Mouse (Mus musculus): Measurements from ENCODE around the gene Snw1. TPM values are rescaled to one million over a fixed set of nuclear protein-coding genes. Genes with fewer than 3 reads are reported as not detected.

Snw1 gene
- polyA plus RNA-seq, 1 experiment, result 13.6 TPM

DNA sequence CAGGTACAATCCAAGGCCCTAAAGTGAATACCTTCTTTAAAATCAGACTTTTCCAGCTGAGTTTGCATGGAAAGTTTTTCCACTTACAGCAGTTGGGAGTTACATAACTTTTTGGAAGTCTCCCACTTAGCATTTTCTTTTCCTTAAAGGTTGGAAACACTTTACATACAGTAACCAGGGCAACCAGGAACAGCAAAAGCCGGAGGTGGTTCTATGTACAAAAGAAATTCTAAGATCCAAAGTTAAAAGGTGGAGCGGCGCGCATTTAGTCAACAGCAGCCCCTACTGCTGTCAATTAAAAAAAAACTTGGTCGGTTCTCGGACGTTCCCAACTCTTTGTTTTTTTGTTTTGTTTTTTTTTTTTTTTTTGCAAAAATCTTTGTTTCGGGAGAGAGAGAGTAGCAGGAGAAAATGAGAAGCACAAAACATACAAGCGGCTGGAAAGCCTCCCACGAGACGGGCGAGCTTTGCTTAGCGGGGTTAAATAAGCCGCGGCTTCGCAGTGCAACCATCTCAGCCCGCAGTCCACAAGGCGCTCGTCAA, 582 bp downstream of the Snw1 start:
- no peaks in the 10 kb centered on the region for H3K27me3 ChIP-seq (replicated peaks; ENCODE audit: control insufficient read depth, insufficient read depth, low read length)
- peak overlapping the region; percentile 89 for H3K4me3 ChIP-seq (ENCODE audit: insufficient read depth, low read depth, low read length)
- TF ChIP-seq POLR2A (IDR thresholded peaks at IDR 0.05; ENCODE audit: low read depth, low read length), result no peak
- no peak for TF ChIP-seq CTCF (conservative IDR thresholded peaks at IDR 0.05; ENCODE audit: insufficient read depth, insufficient read length, low read depth, low read length)
- peak overlapping the region; percentile 96 for H3K27ac ChIP-seq (ENCODE audit: insufficient read depth, low read depth, low read length)
- DNase-seq, result peak; percentile 49
- peaks cover 9% of the 10 kb centered on the region for H3K4me1 ChIP-seq (ENCODE audit: control insufficient read depth, insufficient read depth, low read length)
- H3K36me3 ChIP-seq (ENCODE audit: control insufficient read depth, insufficient read depth, low read length), result peaks cover 6% of the 10 kb centered on the region; the same call in 1 of the 2 replicates
- WGBS, result under 1% methylated on average over 19 of the region's 19 CpGs

DNA sequence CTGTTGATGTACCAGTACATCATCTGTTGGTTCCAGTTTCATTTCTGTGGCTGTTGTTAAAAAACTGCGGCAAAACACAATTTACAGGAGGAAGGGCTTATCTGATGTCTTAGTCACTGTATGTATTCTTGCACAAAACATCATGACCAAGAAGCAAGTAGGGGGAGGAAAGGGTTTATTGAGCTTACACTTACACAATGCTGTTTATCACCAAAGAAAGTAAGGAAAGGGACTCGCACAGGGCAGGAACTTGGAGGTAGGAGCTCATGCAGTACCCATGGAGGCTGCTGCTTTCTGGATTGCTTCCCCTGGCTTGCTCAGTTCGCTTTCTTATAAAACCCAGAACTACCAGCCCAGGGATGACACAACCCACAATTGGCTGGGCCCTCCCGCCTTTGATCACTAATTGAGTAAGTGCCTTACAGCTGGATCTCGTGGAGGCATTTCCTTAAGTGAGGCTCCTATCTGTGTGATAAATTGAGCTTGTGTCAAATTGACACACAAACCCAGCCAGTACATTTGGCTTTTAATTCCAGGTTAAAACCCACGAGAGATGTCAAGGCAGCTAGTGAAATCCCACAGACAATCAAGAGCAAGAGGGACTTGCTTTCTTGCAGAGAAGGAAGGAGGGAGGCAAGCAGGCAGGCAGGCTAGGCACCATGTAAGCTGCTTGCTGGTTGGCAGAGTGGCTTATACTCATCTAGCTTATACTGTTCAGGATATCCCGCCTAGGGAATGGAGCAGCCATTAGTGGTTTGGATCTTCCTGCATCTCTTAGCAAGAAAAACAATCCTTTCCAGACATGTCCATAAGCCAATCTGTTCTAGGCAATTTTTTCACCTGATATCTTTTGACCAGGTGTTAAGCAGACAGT, 1.6 kb downstream of the Snw1 start:
- H3K4me3 ChIP-seq (ENCODE audit: insufficient read depth, low read depth, low read length), result peak overlapping the region; percentile 28; the same call in 1 of the 2 replicates

DNA sequence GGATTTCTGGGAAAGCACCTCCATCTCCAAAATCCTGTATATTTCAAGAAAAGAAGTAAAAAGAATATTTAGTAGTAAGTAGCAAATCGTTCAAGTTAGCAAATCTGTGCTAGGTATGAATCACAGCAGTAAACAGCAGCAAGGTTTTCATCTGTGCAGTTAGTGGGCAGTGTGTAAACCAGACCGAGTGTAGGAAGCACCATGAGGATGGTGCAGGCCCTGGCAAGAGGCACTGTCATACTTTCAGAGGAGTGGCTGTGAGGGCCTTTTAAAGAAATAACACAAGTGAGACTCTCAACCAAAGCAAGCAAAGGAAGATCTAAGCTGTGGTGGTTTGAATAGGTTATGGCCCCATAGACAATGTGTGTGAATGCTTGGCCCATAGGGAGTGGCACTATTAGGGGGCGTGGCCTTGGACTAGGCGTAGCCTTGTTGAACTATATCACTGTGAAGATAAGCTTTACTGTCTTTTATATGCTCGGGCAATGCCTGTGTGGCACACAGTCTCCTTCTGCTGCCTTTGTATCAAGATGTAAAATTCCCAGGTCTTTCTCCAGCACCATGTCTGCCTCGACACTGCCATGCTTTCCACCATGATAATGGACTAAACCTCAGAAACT, 7.3 kb downstream of the Snw1 start:
- no peak for TF ChIP-seq CTCF (conservative IDR thresholded peaks at IDR 0.05; ENCODE audit: insufficient read depth, insufficient read length, low read depth, low read length)
- TF ChIP-seq POLR2A (IDR thresholded peaks at IDR 0.05; ENCODE audit: low read depth, low read length), result no peak
- 89% methylated on average over 6 of the region's 6 CpGs for WGBS
- peaks cover 28% of the 10 kb centered on the region for H3K36me3 ChIP-seq (ENCODE audit: control insufficient read depth, insufficient read depth, low read length)

More for the DNA sequence above, 1.6 kb downstream of the Snw1 start:
- DNase-seq, result no peak
- TF ChIP-seq POLR2A (IDR thresholded peaks at IDR 0.05; ENCODE audit: low read depth, low read length) (no peak), CTCF (conservative IDR thresholded peaks at IDR 0.05; ENCODE audit: insufficient read depth, insufficient read length, low read depth, low read length) (no peak)
- Histone ChIP-seq H3K4me1 (ENCODE audit: control insufficient read depth, insufficient read depth, low read length) (peaks cover 9% of the 10 kb centered on the region), H3K27me3 (replicated peaks; ENCODE audit: control insufficient read depth, insufficient read depth, low read length) (no peaks in the 10 kb centered on the region), H3K27ac (ENCODE audit: insufficient read depth, low read depth, low read length) (peak overlapping the region; percentile 38; the same call in 1 of the 2 replicates), H3K36me3 (ENCODE audit: control insufficient read depth, insufficient read depth, low read length) (peaks cover 6% of the 10 kb centered on the region; the same call in 1 of the 2 replicates)
- WGBS, result 62% methylated on average over 7 of the region's 7 CpGs

DNA sequence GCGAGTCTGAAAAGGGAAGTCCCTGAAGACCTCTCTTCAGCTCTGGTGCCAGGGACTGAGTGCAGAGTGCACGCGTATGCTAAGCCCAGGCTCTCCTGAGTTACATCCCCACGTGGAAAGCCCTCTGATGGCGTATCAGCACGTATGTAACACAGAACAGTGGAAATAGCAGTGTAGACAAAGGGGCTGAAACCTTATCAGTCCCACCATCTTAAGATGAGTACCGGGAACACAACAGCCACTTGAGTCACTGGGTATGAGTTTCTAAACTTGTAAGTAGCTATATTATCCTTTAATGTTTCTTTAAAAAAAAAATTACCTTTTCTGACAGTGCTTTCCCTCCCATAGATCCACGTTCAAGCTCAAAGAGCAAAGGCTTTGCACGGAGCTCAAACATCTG, 22.6 kb downstream of the Snw1 start:
- TF ChIP-seq CTCF (conservative IDR thresholded peaks at IDR 0.05; ENCODE audit: insufficient read depth, insufficient read length, low read depth, low read length), result no peak
- TF ChIP-seq POLR2A (IDR thresholded peaks at IDR 0.05; ENCODE audit: low read depth, low read length), result no peak
- no peak overlapping the region for H3K27ac ChIP-seq (ENCODE audit: insufficient read depth, low read depth, low read length)
- peaks cover 11% of the 10 kb centered on the region for H3K36me3 ChIP-seq (ENCODE audit: control insufficient read depth, insufficient read depth, low read length)
- H3K4me1 ChIP-seq (ENCODE audit: control insufficient read depth, insufficient read depth, low read length), result peaks cover 4% of the 10 kb centered on the region
- WGBS, result 88% methylated on average over 9 of the region's 9 CpGs
- H3K27me3 ChIP-seq (replicated peaks; ENCODE audit: control insufficient read depth, insufficient read depth, low read length), result no peaks in the 10 kb centered on the region
- no peak overlapping the region for H3K4me3 ChIP-seq (ENCODE audit: insufficient read depth, low read depth, low read length)
- no peak for DNase-seq

More for the DNA sequence above, 7.3 kb downstream of the Snw1 start:
- Histone ChIP-seq H3K27me3 (replicated peaks; ENCODE audit: control insufficient read depth, insufficient read depth, low read length) (no peaks in the 10 kb centered on the region), H3K27ac (ENCODE audit: insufficient read depth, low read depth, low read length) (no peak overlapping the region), H3K4me1 (ENCODE audit: control insufficient read depth, insufficient read depth, low read length) (no peaks in the 10 kb centered on the region; the same call in 1 of the 2 replicates), H3K4me3 (ENCODE audit: insufficient read depth, low read depth, low read length) (no peak overlapping the region)
- DNase-seq, result no peak

DNA sequence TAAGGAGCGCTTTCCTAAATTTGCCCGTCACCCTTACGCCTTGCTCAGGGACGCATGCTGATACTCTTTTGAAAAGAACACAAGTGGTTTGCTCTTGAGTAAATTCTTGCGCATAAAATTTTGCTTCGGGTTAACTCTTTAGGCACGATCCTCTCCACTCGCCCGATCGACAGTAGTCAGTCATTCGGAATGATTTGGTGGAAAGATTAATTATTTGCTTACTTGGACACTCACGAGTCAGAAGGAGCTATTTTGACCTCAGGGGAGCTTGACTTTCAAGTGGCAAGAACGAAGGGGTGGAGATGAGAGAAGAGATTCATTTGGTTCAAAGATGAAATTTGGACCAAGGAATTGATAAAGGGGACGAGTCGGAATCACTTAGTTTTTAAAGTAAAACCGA, 27.9 kb downstream of the Snw1 start:
- H3K36me3 ChIP-seq (ENCODE audit: control insufficient read depth, insufficient read depth, low read length), result peaks cover 1% of the 10 kb centered on the region; the same call in 1 of the 2 replicates
- no peaks in the 10 kb centered on the region for H3K27me3 ChIP-seq (replicated peaks; ENCODE audit: control insufficient read depth, insufficient read depth, low read length)
- TF ChIP-seq POLR2A (IDR thresholded peaks at IDR 0.05; ENCODE audit: low read depth, low read length) (no peak), CTCF (conservative IDR thresholded peaks at IDR 0.05; ENCODE audit: insufficient read depth, insufficient read length, low read depth, low read length) (no peak)
- peak; percentile 64 for DNase-seq
- 2% methylated on average over 16 of the region's 16 CpGs for WGBS
- peaks cover 6% of the 10 kb centered on the region for H3K4me1 ChIP-seq (ENCODE audit: control insufficient read depth, insufficient read depth, low read length)
- 0 out of 2 replicates have a peak overlapping the region, but pooled peaks have one; percentile 50 for H3K27ac ChIP-seq (ENCODE audit: insufficient read depth, low read depth, low read length)
- H3K4me3 ChIP-seq (ENCODE audit: insufficient read depth, low read depth, low read length), result peak overlapping the region; percentile 99

DNA sequence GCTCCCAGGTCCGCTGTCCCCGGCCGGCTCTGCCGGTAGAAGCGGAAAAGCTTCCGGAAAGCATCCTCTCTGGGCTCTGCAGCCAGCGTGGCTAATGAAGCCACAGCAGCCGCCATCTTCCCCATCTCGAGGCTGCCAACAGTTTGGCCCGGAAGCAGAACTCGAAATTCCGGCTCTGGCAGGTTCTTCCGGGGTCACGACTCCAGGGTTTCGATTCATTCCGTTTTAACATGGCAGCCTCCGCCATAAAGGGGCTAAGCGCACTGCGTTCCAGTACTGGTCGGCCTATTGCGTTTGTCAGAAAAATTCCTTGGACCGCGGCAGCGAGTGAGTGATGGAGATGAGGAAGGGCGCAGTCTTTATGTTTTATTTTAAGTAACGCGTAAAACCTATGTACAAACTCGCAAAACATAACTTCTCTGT, 28.4 kb downstream of the Snw1 start, which contains the start of the genes Slirp and Alkbh1:
TSS of gene Slirp (plus strand) at position 197 of the 423 bp plus-strand sequence.
TSS of gene Alkbh1 (minus strand) at position 318 of the 423 bp plus-strand sequence.
- peaks cover 6% of the 10 kb centered on the region for H3K4me1 ChIP-seq (ENCODE audit: control insufficient read depth, insufficient read depth, low read length)
- TF ChIP-seq CTCF (conservative IDR thresholded peaks at IDR 0.05; ENCODE audit: insufficient read depth, insufficient read length, low read depth, low read length), result no peak
- TF ChIP-seq POLR2A (IDR thresholded peaks at IDR 0.05; ENCODE audit: low read depth, low read length), result peak; percentile 44
- H3K27me3 ChIP-seq (replicated peaks; ENCODE audit: control insufficient read depth, insufficient read depth, low read length), result no peaks in the 10 kb centered on the region
- peak; percentile 95 for DNase-seq
- peaks cover 1% of the 10 kb centered on the region; the same call in 1 of the 2 replicates for H3K36me3 ChIP-seq (ENCODE audit: control insufficient read depth, insufficient read depth, low read length)
- peak within 1 kb of the TSS; percentile 50; the same call in 1 of the 2 replicates for H3K27ac ChIP-seq (ENCODE audit: insufficient read depth, low read depth, low read length)
- WGBS, result under 1% methylated on average over 28 of the region's 28 CpGs
- H3K4me3 ChIP-seq (ENCODE audit: insufficient read depth, low read depth, low read length), result peak within 1 kb of the TSS; percentile 99
